Mouse (Mus musculus) kidney, adult 2 months (tissue): Measurements from ENCODE around the gene Lsm7.

Source experiments
- CTCF ChIP-seq: fragments of 200-500 bp; conservative IDR thresholded peaks from 2 replicates; pipeline ENCODE4 v1.5.1; 2011; ENCODE audit warnings: low read depth, mild to moderate bottlenecking, control low read depth, low read length, moderate library complexity, mixed read lengths; ENCODE audit not compliant: insufficient read depth, insufficient read length
- POLR2A ChIP-seq: fragments of 200-500 bp; IDR thresholded peaks from one replicate; pipeline ENCODE4 v1.6.1; 2011; ENCODE audit warnings: low read depth, low read length, control low read depth

DNA sequence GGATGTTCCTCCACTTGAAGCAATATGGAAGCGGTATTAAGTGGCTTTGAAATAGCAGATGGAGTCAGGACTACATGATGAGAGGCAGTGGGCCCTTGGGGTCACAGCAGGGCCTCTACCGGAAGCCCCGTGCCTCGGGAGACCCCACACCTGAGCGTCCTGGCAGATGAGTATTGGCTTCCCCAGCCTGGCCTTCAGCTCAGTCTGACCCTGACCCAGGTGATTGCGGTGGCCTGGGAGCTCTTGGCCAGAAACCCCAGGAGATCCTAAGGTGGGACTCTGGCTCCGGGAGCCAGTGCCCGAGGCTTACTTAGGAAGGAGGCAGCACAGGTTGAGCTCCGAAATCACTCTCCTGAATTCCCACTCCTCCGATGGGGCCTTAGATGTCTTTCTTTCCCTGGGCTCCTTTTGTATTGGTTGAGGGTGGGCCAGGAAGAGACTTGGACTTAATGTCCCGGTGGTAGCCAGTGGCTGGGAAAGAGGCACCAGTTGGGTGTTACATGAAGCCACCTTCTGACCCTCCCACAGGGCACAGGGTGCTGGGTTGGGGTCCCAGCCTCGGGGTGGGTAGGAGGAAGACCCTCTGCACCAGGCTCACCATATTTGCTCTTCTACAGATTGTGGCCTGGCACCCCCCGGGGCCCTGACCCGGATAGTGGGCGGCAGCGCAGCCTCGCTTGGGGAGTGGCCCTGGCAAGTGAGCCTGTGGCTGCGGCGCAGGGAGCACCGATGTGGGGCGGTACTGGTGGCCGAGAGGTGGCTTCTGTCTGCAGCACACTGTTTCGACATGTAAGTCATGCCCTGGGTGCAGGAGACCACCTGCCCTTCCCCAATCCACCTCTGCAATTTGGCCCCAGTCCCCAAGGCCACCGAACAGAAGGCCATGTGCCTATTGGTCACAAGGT, 41.8 kb upstream of the Lsm7 start:
- TF ChIP-seq CTCF = no peak
- TF ChIP-seq POLR2A = no peak
